Mouse (Mus musculus) myocyte (in vitro differentiated cells): ENCODE results near the gene Mgat5b. TPM values are rescaled to one million over a fixed set of nuclear protein-coding genes. Genes with fewer than 3 reads are reported as not detected.

Experiments
- H3K27me3 ChIP-seq: one replicate; pipeline ENCODE4 v1.6.1; 2011; ENCODE audit not compliant: control insufficient read depth, insufficient read depth, insufficient read length
- H3K36me3 ChIP-seq: one replicate; pipeline ENCODE4 v1.6.1; 2011; ENCODE audit not compliant: control insufficient read depth, insufficient read depth
- H3K4me2 ChIP-seq: one replicate; pipeline ENCODE4 v1.6.1; 2011; ENCODE audit warnings: low read depth, control low read depth
- H3K4me3 ChIP-seq: one replicate; pipeline ENCODE4 v1.5.1; 2011; ENCODE audit warnings: mild to moderate bottlenecking, control low read depth, moderate library complexity
- H3K79me2 ChIP-seq: one replicate; pipeline ENCODE4 v1.6.1; 2011; ENCODE audit not compliant: control insufficient read depth, insufficient read depth
- H3ac ChIP-seq: one replicate; pipeline ENCODE4 v1.6.1; 2011; ENCODE audit not compliant: control insufficient read depth, insufficient read length
- CEBPB ChIP-seq: IDR thresholded peaks from 2 replicates; pipeline ENCODE4 v1.6.1; 2011; ENCODE audit warnings: mild to moderate bottlenecking, moderate library complexity; ENCODE audit not compliant: poor library complexity, insufficient read depth, severe bottlenecking
- E2F4 ChIP-seq: IDR thresholded peaks from one replicate; pipeline ENCODE4 v1.6.1; 2011; ENCODE audit warnings: mild to moderate bottlenecking, control low read depth, moderate library complexity; ENCODE audit not compliant: insufficient read depth
- MAX ChIP-seq: IDR thresholded peaks from one replicate; pipeline ENCODE4 v1.6.1; 2011; ENCODE audit warnings: low read depth, mild to moderate bottlenecking, control low read depth
- MYOD1 ChIP-seq, 3 experiments: IDR thresholded peaks; one replicate each; pipeline ENCODE4 v1.6.1; 2011; ENCODE audit warnings: control low read depth in 2 of 3, low read depth in 2 of 3, mild to moderate bottlenecking in 2 of 3, moderate library complexity in 1 of 3; ENCODE audit not compliant: insufficient read length in 2 of 3, control insufficient read depth in 1 of 3
- MYOG ChIP-seq, 3 experiments: IDR thresholded peaks; one replicate each; pipeline ENCODE4 v1.6.1; 2011; ENCODE audit warnings: control low read depth in 2 of 3, low read depth in 2 of 3, mild to moderate bottlenecking in 2 of 3; ENCODE audit not compliant: insufficient read length in 2 of 3, control insufficient read depth in 1 of 3, insufficient read depth in 1 of 3
- POLR2A ChIP-seq: IDR thresholded peaks from one replicate; pipeline ENCODE4 v1.6.1; 2011; ENCODE audit warnings: low read depth, mild to moderate bottlenecking, control low read depth, moderate library complexity; ENCODE audit not compliant: insufficient read length
- POLR2AphosphoS2 ChIP-seq: IDR thresholded peaks from one replicate; pipeline ENCODE4 v1.6.1; 2011; ENCODE audit warnings: low read depth, control low read depth; ENCODE audit not compliant: insufficient read length
- REST ChIP-seq: IDR thresholded peaks from one replicate; pipeline ENCODE4 v1.6.1; 2011; ENCODE audit warnings: mild to moderate bottlenecking, control low read depth, moderate library complexity; ENCODE audit not compliant: insufficient read depth, insufficient read length
- SRF ChIP-seq: IDR thresholded peaks from one replicate; pipeline ENCODE4 v1.6.1; 2011; ENCODE audit warnings: low read depth; ENCODE audit not compliant: control insufficient read depth, insufficient read length
- TCF12 ChIP-seq: IDR thresholded peaks from one replicate; pipeline ENCODE4 v1.6.1; 2011; ENCODE audit warnings: mild to moderate bottlenecking, control low read depth; ENCODE audit not compliant: poor library complexity, insufficient read depth, severe bottlenecking
- TCF3 ChIP-seq: IDR thresholded peaks from one replicate; pipeline ENCODE4 v1.6.1; 2011; ENCODE audit warnings: low read depth, control low read depth; ENCODE audit not compliant: insufficient read length
- USF1 ChIP-seq: IDR thresholded peaks from one replicate; pipeline ENCODE4 v1.6.1; 2011; ENCODE audit warnings: low read depth, mild to moderate bottlenecking, control low read depth, moderate library complexity
- polyA plus RNA-seq: library from polyadenylated mRNA; unstranded; fragments of >200 nt; fragmentation: generic; extraction: Trizol; gene quantifications from one replicate; pipeline ENCODE4 v1.2.1, GENCODE M21; 2012; ENCODE audit warnings: missing spikeins

The Mgat5b gene
- polyA plus RNA-seq, 1 experiment: not detected

DNA sequence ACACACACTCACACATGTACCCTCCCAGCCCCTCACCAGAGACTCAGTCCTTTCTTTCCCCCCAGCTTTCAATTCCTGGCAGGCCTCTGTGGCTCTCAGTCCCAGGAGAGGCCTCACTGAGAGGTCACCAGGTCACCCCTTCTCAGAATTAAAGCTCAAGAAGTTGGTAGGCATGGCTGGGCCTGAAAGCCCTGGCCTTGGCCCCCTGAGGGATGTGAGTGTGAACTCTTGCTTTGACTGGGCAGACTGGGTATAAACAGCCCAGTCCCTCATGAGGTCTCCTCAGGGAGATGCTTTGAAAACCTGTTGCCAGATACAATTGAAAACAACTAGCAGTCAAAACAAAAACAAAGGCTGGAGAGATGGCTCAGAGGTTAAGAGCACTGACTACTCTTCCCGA, 32.8 kb downstream of the Mgat5b start:
- Histone ChIP-seq H3K27me3 (peaks cover 49% of the 10 kb centered on the region), H3K4me2 (no peak overlapping the region), H3ac (no peak overlapping the region), H3K4me3 (no peak overlapping the region), H3K36me3 (no peaks in the 10 kb centered on the region), H3K79me2 (no peaks in the 10 kb centered on the region)
- TF ChIP-seq SRF: no peak
- TF ChIP-seq POLR2AphosphoS2: no peak
- no peak for TF ChIP-seq TCF12
- no peak for TF ChIP-seq USF1
- no peak for TF ChIP-seq MAX
- no peak for TF ChIP-seq E2F4
- no peak for TF ChIP-seq TCF3
- no peak for TF ChIP-seq CEBPB
- TF ChIP-seq MYOD1 (IDR thresholded peaks at IDR 0.05; ENCODE audit: control insufficient read depth in 1 of 3, insufficient read length in 2 of 3, low read depth in 2 of 3): no peak

DNA sequence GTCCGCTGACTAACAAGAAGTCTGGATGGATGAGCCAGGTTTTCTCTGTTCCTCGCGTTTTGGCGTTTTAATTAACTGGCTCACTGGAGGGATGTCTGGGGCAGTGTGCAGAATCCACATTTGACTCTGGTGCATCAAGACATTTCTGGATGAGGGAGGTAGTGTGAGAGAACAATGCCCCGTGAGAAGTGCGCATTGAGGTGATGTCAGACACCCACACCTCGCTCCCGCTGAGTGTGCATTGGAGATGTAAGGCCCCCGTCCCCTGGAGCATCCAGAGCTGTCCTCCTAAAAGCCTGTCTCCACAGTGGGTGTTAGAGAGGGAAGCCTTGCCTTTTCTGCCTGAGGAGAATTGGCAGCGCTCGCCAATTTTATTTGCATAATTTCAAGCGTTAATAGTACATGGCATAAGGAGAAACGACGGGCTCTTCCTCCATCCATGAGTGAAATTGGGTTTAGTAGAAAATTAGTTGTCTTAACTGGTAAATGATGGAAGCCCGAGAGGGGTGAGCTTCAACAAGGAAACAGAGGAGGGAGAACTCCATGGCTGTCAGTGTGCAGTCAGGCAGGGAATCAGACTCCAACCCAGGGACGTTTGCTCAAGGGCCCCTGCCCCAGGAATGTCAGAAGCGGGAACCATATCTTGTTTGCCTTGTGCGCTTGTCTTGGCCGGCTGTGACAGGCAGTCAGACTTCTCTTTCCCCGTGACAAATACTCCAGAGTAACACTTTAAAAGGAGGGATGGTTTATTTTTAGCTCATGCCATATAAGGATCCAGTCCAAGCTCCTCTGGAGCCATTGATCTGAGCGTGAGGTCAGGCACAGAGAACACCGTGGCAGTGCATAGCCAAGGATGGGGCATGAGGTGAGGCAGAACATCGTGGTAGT, 35.8 kb downstream of the Mgat5b start:
- Histone ChIP-seq H3K4me3 (no peak overlapping the region), H3K36me3 (no peaks in the 10 kb centered on the region), H3K4me2 (no peak overlapping the region), H3K27me3 (peaks cover 53% of the 10 kb centered on the region), H3ac (no peak overlapping the region), H3K79me2 (no peaks in the 10 kb centered on the region)
- TF ChIP-seq REST (no peak), CEBPB (no peak), MYOG (IDR thresholded peaks at IDR 0.05; ENCODE audit: control insufficient read depth in 1 of 3, insufficient read depth in 1 of 3, insufficient read length in 2 of 3, low read depth in 2 of 3) (no peak), SRF (no peak), POLR2AphosphoS2 (no peak), TCF12 (no peak), TCF3 (no peak), USF1 (no peak), E2F4 (no peak), MAX (no peak), POLR2A (no peak), MYOD1 (IDR thresholded peaks at IDR 0.05; ENCODE audit: control insufficient read depth in 1 of 3, insufficient read length in 2 of 3, low read depth in 2 of 3) (no peak)

DNA sequence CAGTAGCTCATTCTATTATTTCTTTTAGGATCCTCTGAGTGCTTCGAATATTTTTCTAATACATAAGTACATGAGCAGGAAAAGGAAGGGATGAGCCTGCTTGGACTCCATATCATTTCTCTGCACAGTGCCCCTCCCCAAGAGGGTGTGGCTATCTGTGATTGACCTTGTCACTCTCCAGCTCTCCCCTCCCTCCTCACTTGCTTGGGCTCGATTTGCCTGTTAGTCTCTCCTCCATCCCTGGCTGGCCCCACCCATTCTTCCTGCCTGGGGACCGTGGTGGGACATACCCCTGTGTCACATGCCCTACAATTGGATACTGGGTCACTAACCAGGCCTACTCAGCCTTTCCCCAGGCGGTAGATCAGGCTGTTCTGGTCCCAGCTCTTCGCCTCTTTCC, 39.9 kb downstream of the Mgat5b start:
- H3K36me3 ChIP-seq: no peaks in the 10 kb centered on the region

DNA sequence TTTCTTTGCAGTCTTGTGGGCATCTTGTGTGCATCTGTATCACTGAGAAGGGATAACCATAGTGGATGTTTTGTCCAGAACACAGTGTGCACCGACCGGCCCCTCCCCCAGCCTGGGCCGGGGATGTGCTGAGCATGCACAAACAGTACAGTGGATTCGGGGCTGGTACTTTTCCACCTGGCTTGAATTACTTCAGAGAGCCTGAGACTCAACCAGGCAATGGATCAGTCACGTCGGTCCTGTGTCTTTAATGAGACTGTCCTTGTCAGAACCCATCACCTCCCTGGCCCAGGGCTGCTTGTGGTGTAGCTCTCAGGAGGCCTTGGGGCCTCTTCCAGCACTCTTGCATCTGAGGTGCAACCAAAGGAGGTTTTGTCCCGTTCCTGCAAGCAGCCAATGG, 46.4 kb downstream of the Mgat5b start:
- Histone ChIP-seq H3K27me3 (peaks cover 82% of the 10 kb centered on the region), H3ac (no peak overlapping the region), H3K4me3 (no peak overlapping the region), H3K79me2 (no peaks in the 10 kb centered on the region), H3K4me2 (no peak overlapping the region), H3K36me3 (no peaks in the 10 kb centered on the region)
- TF ChIP-seq TCF3 (no peak), E2F4 (no peak), MYOG (IDR thresholded peaks at IDR 0.05; ENCODE audit: control insufficient read depth in 1 of 3, insufficient read depth in 1 of 3, insufficient read length in 2 of 3, low read depth in 2 of 3) (no peak), MYOD1 (IDR thresholded peaks at IDR 0.05; ENCODE audit: control insufficient read depth in 1 of 3, insufficient read length in 2 of 3, low read depth in 2 of 3) (no peak), CEBPB (no peak), MAX (no peak), USF1 (no peak)

More for the DNA sequence above, 39.9 kb downstream of the Mgat5b start:
- TF ChIP-seq SRF (no peak), MAX (no peak), E2F4 (no peak), USF1 (no peak), TCF3 (no peak), POLR2AphosphoS2 (no peak), REST (no peak), MYOG (IDR thresholded peaks at IDR 0.05; ENCODE audit: control insufficient read depth in 1 of 3, insufficient read depth in 1 of 3, insufficient read length in 2 of 3, low read depth in 2 of 3) (no peak), MYOD1 (IDR thresholded peaks at IDR 0.05; ENCODE audit: control insufficient read depth in 1 of 3, insufficient read length in 2 of 3, low read depth in 2 of 3) (no peak), TCF12 (no peak)
- peaks cover 68% of the 10 kb centered on the region for H3K27me3 ChIP-seq
- no peak overlapping the region for H3ac ChIP-seq
- no peak overlapping the region for H3K4me3 ChIP-seq
- no peaks in the 10 kb centered on the region for H3K79me2 ChIP-seq
- no peak overlapping the region for H3K4me2 ChIP-seq

DNA sequence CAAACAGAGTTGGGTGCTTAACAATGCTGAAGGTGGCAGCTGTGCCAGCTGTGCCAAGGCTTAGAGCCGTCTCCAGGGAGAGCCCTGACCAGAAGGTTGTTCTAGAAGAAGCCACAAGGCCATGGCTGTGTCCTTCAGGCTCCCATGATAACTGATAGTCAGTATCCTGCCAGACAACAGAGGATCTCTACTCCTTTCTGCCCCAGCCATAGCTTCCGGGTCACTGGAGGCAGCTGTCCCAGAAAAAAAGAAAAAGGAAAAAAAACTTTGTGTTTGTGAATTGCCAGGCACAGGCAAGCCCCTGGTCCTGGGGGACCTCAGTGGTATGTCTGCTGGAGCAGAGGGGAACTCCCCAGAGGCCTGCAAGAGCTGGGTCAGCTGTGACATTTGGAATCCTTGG, 47.3 kb downstream of the Mgat5b start:
- H3K4me3 ChIP-seq: no peak overlapping the region
- no peaks in the 10 kb centered on the region for H3K79me2 ChIP-seq
- TF ChIP-seq POLR2A (no peak), TCF12 (no peak), E2F4 (no peak), MAX (no peak), CEBPB (no peak), SRF (no peak), MYOD1 (IDR thresholded peaks at IDR 0.05; ENCODE audit: control insufficient read depth in 1 of 3, insufficient read length in 2 of 3, low read depth in 2 of 3) (no peak), TCF3 (no peak), USF1 (no peak), MYOG (IDR thresholded peaks at IDR 0.05; ENCODE audit: control insufficient read depth in 1 of 3, insufficient read depth in 1 of 3, insufficient read length in 2 of 3, low read depth in 2 of 3) (no peak), REST (no peak), POLR2AphosphoS2 (no peak)
- peaks cover 81% of the 10 kb centered on the region for H3K27me3 ChIP-seq
- H3K4me2 ChIP-seq: no peak overlapping the region
- H3K36me3 ChIP-seq: no peaks in the 10 kb centered on the region
- no peak overlapping the region for H3ac ChIP-seq
